Mouse (Mus musculus): ENCODE measurements around the gene Ptprs. TPM values are rescaled to one million over a fixed set of nuclear protein-coding genes. Genes with fewer than 3 reads are reported as not detected.

Gene Ptprs
- polyA plus RNA-seq, 1 experiment from 2014 or later, result 83.2 TPM

DNA sequence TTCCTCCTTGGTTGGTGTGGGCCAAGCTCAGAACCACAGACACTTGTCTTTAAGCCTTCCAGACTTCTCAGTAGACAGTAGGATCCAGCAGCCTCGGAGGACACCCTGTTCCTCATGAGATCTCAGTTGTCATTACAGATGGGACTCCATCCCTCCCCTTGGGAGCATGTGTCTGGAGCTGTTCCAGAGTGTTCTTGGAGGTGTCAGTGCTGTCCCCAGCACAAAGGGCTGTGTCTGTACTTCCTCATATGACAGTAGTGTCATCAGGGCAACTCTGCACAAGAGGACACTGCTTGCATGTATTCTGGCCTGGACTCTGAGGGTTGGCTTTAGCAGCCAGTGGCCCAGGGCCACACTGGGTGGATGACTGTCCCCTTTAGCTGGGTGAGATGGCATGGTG, 101.4 kb downstream of the Ptprs start:
- H3K27ac ChIP-seq, result no peak overlapping the region
- 90% methylated on average over 1 of the region's 1 CpGs for WGBS
- H3K4me3 ChIP-seq, result no peak overlapping the region
- peaks cover 98% of the 10 kb centered on the region for H3K36me3 ChIP-seq
- H3K9me3 ChIP-seq (replicated peaks), result no peaks in the 10 kb centered on the region
- H3K4me1 ChIP-seq, result peaks cover 4% of the 10 kb centered on the region; the same call in 1 of the 2 replicates
- H3K27me3 ChIP-seq (ENCODE audit: low read depth, poor library complexity, severe bottlenecking), result no peaks in the 10 kb centered on the region
- DNase-seq (ENCODE audit: low spot score), result no peak

GRCm38 (mm10) chr17:56373136-56374034, 102.9 kb downstream of the Ptprs start:
- no peak overlapping the region for H3K27ac ChIP-seq
- peaks cover 98% of the 10 kb centered on the region for H3K36me3 ChIP-seq
- no peaks in the 10 kb centered on the region for H3K9me3 ChIP-seq (replicated peaks)
- 78% methylated on average over 17 of the region's 17 CpGs for WGBS
- H3K4me1 ChIP-seq, result peaks cover 4% of the 10 kb centered on the region; the same call in 1 of the 2 replicates
- DNase-seq (ENCODE audit: low spot score), result no peak
- no peaks in the 10 kb centered on the region for H3K27me3 ChIP-seq (ENCODE audit: low read depth, poor library complexity, severe bottlenecking)
- H3K4me3 ChIP-seq, result no peak overlapping the region

DNA sequence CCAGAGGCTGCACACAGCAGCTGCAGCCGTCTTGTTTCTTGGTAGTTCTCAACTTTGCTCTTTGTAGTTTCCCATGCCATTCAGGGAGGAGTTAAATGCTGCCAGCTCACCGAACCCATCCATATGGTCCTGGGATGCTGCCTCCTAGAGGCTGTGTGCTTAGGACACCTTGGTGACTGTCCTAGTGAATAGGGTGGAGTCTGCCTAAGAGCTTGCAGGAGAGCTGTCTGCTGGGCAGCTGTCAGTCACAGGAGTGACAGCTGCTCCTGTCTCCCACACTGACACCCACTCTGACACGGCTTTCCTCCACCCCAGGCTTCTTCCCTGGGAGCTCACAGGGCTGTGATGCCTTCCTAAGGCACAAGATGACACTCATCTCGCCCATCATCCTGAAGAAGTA, 104.2 kb downstream of the Ptprs start:
- WGBS, result 67% methylated on average over 4 of the region's 4 CpGs
- Histone ChIP-seq H3K27me3 (ENCODE audit: low read depth, poor library complexity, severe bottlenecking) (no peaks in the 10 kb centered on the region), H3K36me3 (peaks cover 96% of the 10 kb centered on the region)

DNA sequence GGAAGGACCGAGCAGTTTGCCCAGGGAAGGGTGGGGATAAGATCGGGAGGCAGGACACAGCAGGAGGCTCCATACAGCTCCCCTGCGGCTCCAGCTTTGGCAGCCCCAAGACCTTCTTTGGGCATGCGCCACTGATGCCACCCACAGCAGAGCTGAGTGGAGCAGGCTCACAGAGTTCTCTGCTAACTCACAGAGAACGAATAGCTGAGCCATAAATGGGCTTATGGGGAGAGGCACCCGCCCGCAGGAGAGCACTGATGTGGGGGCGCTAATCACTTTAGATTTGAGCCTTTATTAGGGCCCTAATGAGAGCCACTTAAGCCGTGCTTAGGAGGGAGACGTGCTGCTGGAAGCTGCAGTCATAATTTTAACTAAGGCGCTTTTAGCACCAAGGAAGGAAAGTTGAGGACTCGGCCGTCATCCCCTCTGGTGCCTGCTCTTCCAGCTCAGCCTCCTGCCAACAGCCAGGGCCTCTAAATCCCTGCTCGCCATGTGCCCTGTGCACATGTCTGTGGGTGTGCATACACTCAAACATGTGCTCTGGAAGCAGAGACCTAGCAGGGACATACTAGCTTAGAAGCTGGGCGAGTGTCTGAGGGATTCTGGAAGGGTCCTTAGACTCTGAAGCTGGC, 105.1 kb downstream of the Ptprs start:
- Histone ChIP-seq H3K9me3 (replicated peaks) (no peaks in the 10 kb centered on the region), H3K4me1 (peaks cover 9% of the 10 kb centered on the region), H3K27ac (0 out of 2 replicates have a peak overlapping the region, but pooled peaks have one; percentile 0), H3K27me3 (ENCODE audit: low read depth, poor library complexity, severe bottlenecking) (no peaks in the 10 kb centered on the region), H3K4me3 (no peak overlapping the region), H3K36me3 (peaks cover 92% of the 10 kb centered on the region)
- WGBS, result 60% methylated on average over 15 of the region's 15 CpGs
- no peak for DNase-seq (ENCODE audit: low spot score)

More for the DNA sequence above, 104.2 kb downstream of the Ptprs start:
- Histone ChIP-seq H3K27ac (no peak overlapping the region), H3K9me3 (replicated peaks) (no peaks in the 10 kb centered on the region), H3K4me3 (no peak overlapping the region), H3K4me1 (peaks cover 6% of the 10 kb centered on the region; the same call in 1 of the 2 replicates)
- DNase-seq (ENCODE audit: low spot score), result no peak

GRCm38 (mm10) chr17:56370090-56370489, 106.2 kb downstream of the Ptprs start:
- Histone ChIP-seq H3K36me3 (peaks cover 91% of the 10 kb centered on the region), H3K27me3 (ENCODE audit: low read depth, poor library complexity, severe bottlenecking) (no peaks in the 10 kb centered on the region), H3K27ac (no peak overlapping the region), H3K9me3 (replicated peaks) (no peaks in the 10 kb centered on the region), H3K4me1 (peaks cover 19% of the 10 kb centered on the region), H3K4me3 (no peak overlapping the region)
- WGBS, result 90% methylated on average over 3 of the region's 3 CpGs
- no peak for DNase-seq (ENCODE audit: low spot score)

DNA sequence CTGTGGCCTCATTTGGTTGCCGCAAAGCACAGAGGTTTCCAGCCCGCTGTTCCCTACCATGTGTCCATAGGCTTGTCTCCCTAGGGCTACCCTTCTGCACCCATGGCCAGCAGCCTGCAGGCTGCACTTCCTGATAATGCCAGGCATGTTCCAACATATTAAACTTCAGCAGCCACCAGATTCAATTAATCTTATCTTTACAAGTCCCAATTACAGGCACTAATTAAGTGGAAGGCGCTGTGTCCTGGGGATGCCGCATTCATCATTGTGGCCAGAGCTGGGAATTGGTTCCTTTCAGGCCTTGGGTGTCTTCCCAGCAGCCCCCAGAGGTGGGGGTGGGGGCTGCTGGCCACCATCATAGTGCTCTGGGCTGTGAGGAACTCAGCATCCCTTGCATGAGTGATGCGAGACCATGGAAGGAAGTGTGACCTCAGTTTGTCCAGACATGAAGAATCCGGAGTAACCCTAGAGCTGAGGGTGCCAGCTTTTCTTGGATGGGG, 107.9 kb downstream of the Ptprs start:
- WGBS, result 93% methylated on average over 6 of the region's 6 CpGs
- Histone ChIP-seq H3K27ac (no peak overlapping the region), H3K4me1 (peaks cover 21% of the 10 kb centered on the region), H3K9me3 (replicated peaks) (no peaks in the 10 kb centered on the region), H3K36me3 (peaks cover 87% of the 10 kb centered on the region), H3K27me3 (ENCODE audit: low read depth, poor library complexity, severe bottlenecking) (no peaks in the 10 kb centered on the region), H3K4me3 (no peak overlapping the region)
- DNase-seq (ENCODE audit: low spot score), result no peak

- peak overlapping the region; percentile 30; the same call in 1 of the 2 replicates for H3K27ac ChIP-seq
- H3K36me3 ChIP-seq, result peaks cover 87% of the 10 kb centered on the region
- no peak overlapping the region for H3K4me3 ChIP-seq
- no peak for DNase-seq (ENCODE audit: low spot score)
- WGBS, result 71% methylated on average over 7 of the region's 7 CpGs
- H3K4me1 ChIP-seq, result peaks cover 20% of the 10 kb centered on the region
- no peaks in the 10 kb centered on the region for H3K27me3 ChIP-seq (ENCODE audit: low read depth, poor library complexity, severe bottlenecking)
- H3K9me3 ChIP-seq (replicated peaks), result no peaks in the 10 kb centered on the region
Observed at GRCm38 (mm10) chr17:56365791-56366673, 110.3 kb downstream of the Ptprs start.

Small RNAs within 50 kb of the gene (microRNA-seq; reads per million reads assigned to microRNA genes)
- 0.88 reads per million for gene Mir6977

Other genes with a start within 250 kb of the Ptprs start
- 12.2 and 14.6 TPM in 2 replicates for gene Fem1a, start 219.7 kb downstream of the Ptprs start, polyA plus RNA-seq (2016; fragmentation: Nextera tagmentation; extraction: Ambion mirVana)
- gene Ticam1, start 199.7 kb downstream of the Ptprs start, polyA plus RNA-seq (2016; fragmentation: Nextera tagmentation; extraction: Ambion mirVana), result 3.0 TPM in 2 replicates
- gene Plin3, start 183.6 kb downstream of the Ptprs start, polyA plus RNA-seq (2016; fragmentation: Nextera tagmentation; extraction: Ambion mirVana), result 78.2 and 89.7 TPM in 2 replicates
- gene Arrdc5, start 176.2 kb downstream of the Ptprs start, polyA plus RNA-seq (2016; fragmentation: Nextera tagmentation; extraction: Ambion mirVana), result not detected in 2 replicates
- 316 and 336 TPM in 2 replicates for gene Uhrf1, start 173.2 kb downstream of the Ptprs start, polyA plus RNA-seq (2016; fragmentation: Nextera tagmentation; extraction: Ambion mirVana)
- gene Kdm4b, start 150.4 kb downstream of the Ptprs start, polyA plus RNA-seq (2016; fragmentation: Nextera tagmentation; extraction: Ambion mirVana), result 37.7 and 46.8 TPM in 2 replicates
- not detected in 2 replicates for gene Znrf4, start 35.9 kb upstream of the Ptprs start, polyA plus RNA-seq (2016; fragmentation: Nextera tagmentation; extraction: Ambion mirVana)
- gene Gm20219, start 77.9 kb upstream of the Ptprs start, polyA plus RNA-seq (2016; fragmentation: Nextera tagmentation; extraction: Ambion mirVana), result 0.58 and 1.3 TPM in 2 replicates
- gene Safb2, start 108.1 kb upstream of the Ptprs start, polyA plus RNA-seq (2016; fragmentation: Nextera tagmentation; extraction: Ambion mirVana), result 91.7 and 110 TPM in 2 replicates
- gene Safb, start 108.3 kb upstream of the Ptprs start, polyA plus RNA-seq (2016; fragmentation: Nextera tagmentation; extraction: Ambion mirVana), result 161 and 183 TPM in 2 replicates
- gene 2410015M20Rik, start 133.3 kb upstream of the Ptprs start, polyA plus RNA-seq (2016; fragmentation: Nextera tagmentation; extraction: Ambion mirVana), result 205 and 206 TPM in 2 replicates
- 1,560 and 1,788 TPM in 2 replicates for gene Rpl36, start 136.9 kb upstream of the Ptprs start, polyA plus RNA-seq (2016; fragmentation: Nextera tagmentation; extraction: Ambion mirVana)
- gene Lonp1, start 150.4 kb upstream of the Ptprs start, polyA plus RNA-seq (2016; fragmentation: Nextera tagmentation; extraction: Ambion mirVana), result 67.7 and 73.2 TPM in 2 replicates
- gene Catsperd, start 151.7 kb upstream of the Ptprs start, polyA plus RNA-seq (2016; fragmentation: Nextera tagmentation; extraction: Ambion mirVana), result 0.54 and 1.0 TPM in 2 replicates
- gene Ranbp3, start 196.8 kb upstream of the Ptprs start, polyA plus RNA-seq (2016; fragmentation: Nextera tagmentation; extraction: Ambion mirVana), result 148 TPM in 2 replicates
- 425 and 437 TPM in 2 replicates for gene Ndufa11, start 241.3 kb upstream of the Ptprs start, polyA plus RNA-seq (2016; fragmentation: Nextera tagmentation; extraction: Ambion mirVana)
- gene Vmac, start 241.5 kb upstream of the Ptprs start, polyA plus RNA-seq (2016; fragmentation: Nextera tagmentation; extraction: Ambion mirVana), result 12.8 and 15.5 TPM in 2 replicates

Measured in limb, embryonic 10.5 days (tissue).